Mouse (Mus musculus) kidney, embryonic 15.5 days (tissue): ENCODE measurements at regions not wholly inside any gene's neighbourhood (a gene's known extent, or its start where the extent isn't known, plus 50 kb on each side); places are given as distances from the start of the nearest gene placed in this dataset.

ENCODE experiments used
- ATAC-seq: fragments of 200-750 bp; cut with Nextera tagmentation; replicated peaks from 2 replicates; pipeline ENCODE4 v1.8.0; 2017; ENCODE audit warnings: moderate TSS enrichment; ENCODE audit not compliant: low FRiP score
- H3K27ac ChIP-seq: fragments of 300-500 bp; sonication (generic); 2 replicates; pipeline ENCODE4 v1.5.1; 2015; ENCODE audit warnings: mild to moderate bottlenecking, inconsistent platforms
- H3K27me3 ChIP-seq: fragments of 300-500 bp; sonication (generic); 2 replicates; pipeline ENCODE4 v1.6.1; 2015; ENCODE audit warnings: inconsistent platforms
- H3K36me3 ChIP-seq: fragments of 300-500 bp; sonication (generic); 2 replicates; pipeline ENCODE4 v1.6.1; 2015; ENCODE audit warnings: inconsistent platforms
- H3K4me1 ChIP-seq: fragments of 300-500 bp; sonication (generic); 2 replicates; pipeline ENCODE4 v1.6.1; 2015; ENCODE audit warnings: inconsistent platforms
- H3K4me2 ChIP-seq: fragments of 300-500 bp; sonication (generic); 2 replicates; pipeline ENCODE4 v1.6.1; 2015; ENCODE audit warnings: moderate library complexity, mild to moderate bottlenecking, inconsistent platforms
- H3K4me3 ChIP-seq: fragments of 300-500 bp; sonication (generic); replicated peaks from 2 replicates; pipeline ENCODE4 v1.5.1; 2015; ENCODE audit warnings: mild to moderate bottlenecking, inconsistent platforms
- H3K9ac ChIP-seq: fragments of 300-500 bp; sonication (generic); 2 replicates; pipeline ENCODE4 v1.6.1; 2015; ENCODE audit warnings: mild to moderate bottlenecking, inconsistent platforms
- H3K9me3 ChIP-seq: fragments of 300-500 bp; sonication (generic); replicated peaks from 2 replicates; pipeline ENCODE4 v1.6.1; 2016; ENCODE audit warnings: inconsistent platforms
- WGBS: fragments of 180-500 bp; shearing (Covaris S2); methylation state at CpG from one replicate; pipeline ENCODE4 v1.1.7; 2015; ENCODE audit warnings: mixed read lengths; 5-methylcytosine and 5-hydroxymethylcytosine counted together

- no peak overlapping the region for H3K4me3 ChIP-seq
- H3K36me3 ChIP-seq = no peaks in the 10 kb centered on the region
- H3K4me2 ChIP-seq = no peak overlapping the region
- 78% methylated on average over 5 of the region's 5 CpGs for WGBS
- H3K9ac ChIP-seq = no peak overlapping the region
- no peak overlapping the region for H3K27ac ChIP-seq
- ATAC-seq = no peak
- H3K9me3 ChIP-seq = no peaks in the 10 kb centered on the region
- H3K4me1 ChIP-seq = no peaks in the 10 kb centered on the region
- no peaks in the 10 kb centered on the region for H3K27me3 ChIP-seq
Observed at GRCm38 (mm10) chr12:9191721-9192120, 161.9 kb downstream of the Ttc32 start.

DNA sequence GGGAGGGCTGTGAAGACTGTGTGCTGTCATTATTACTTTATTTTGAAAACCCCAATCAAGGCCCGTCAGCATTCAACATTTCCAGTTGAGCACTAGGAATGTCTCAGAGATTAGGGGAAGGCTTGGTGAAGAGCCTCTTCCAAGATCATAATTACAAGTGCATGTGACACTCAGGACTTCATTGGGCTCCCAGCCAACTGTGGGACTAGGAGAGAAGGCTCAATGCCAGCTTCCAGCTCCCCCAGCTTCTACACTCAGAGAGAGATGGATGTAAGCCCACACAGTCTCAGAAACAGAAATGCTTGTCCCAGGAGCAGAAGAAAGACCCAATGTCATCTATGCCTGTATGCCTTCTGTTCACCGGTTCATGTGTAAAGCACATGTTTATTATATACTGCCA, 169.5 kb downstream of the Ttc32 start:
- Histone ChIP-seq H3K4me1 (no peaks in the 10 kb centered on the region), H3K9me3 (no peaks in the 10 kb centered on the region), H3K4me3 (no peak overlapping the region), H3K27ac (no peak overlapping the region), H3K27me3 (no peaks in the 10 kb centered on the region), H3K9ac (no peak overlapping the region), H3K36me3 (no peaks in the 10 kb centered on the region), H3K4me2 (no peak overlapping the region)
- ATAC-seq = no peak
- WGBS = 92% methylated on average over 2 of the region's 2 CpGs

DNA sequence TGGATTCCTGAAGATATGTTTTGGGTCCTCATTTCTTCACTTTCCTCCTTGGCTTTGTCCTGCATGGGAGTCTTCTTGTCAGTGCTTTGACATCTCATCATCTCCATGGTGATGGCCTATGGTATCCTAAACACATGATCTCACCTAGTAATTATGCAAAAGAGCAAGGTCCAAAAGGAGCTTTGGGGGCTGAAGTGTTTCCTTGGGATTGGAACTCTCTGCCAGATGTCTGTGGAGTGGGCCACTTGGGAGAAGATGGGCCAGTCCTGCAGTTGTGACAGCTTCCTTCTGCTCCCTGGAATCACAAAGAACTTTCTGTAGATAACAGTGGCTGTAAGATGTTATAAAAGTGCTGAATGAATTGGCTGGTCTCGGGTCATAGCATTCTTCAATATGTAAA, 182.4 kb downstream of the Ttc32 start:
- Histone ChIP-seq H3K27ac (no peak overlapping the region), H3K9me3 (no peaks in the 10 kb centered on the region), H3K4me2 (no peak overlapping the region), H3K4me1 (no peaks in the 10 kb centered on the region), H3K4me3 (no peak overlapping the region), H3K36me3 (no peaks in the 10 kb centered on the region), H3K9ac (no peak overlapping the region), H3K27me3 (no peaks in the 10 kb centered on the region)
- no peak for ATAC-seq
- WGBS = 66% methylated on average over 1 of the region's 1 CpGs

GRCm38 (mm10) chr12:9224971-9225370, 195.2 kb downstream of the Ttc32 start:
- H3K27me3 ChIP-seq = no peaks in the 10 kb centered on the region

GRCm38 (mm10) chr12:9227901-9228300, 198.1 kb downstream of the Ttc32 start:
- whole genome bisulfite sequencing = 82% methylated on average over 5 of the region's 5 CpGs
- no peaks in the 10 kb centered on the region for H3K36me3 ChIP-seq
- no peak for ATAC-seq
- no peak overlapping the region for H3K4me2 ChIP-seq
- no peaks in the 10 kb centered on the region for H3K4me1 ChIP-seq
- no peak overlapping the region for H3K4me3 ChIP-seq
- H3K9me3 ChIP-seq = no peaks in the 10 kb centered on the region
- H3K27me3 ChIP-seq = no peaks in the 10 kb centered on the region
- H3K9ac ChIP-seq = no peak overlapping the region
- H3K27ac ChIP-seq = no peak overlapping the region

More at GRCm38 (mm10) chr12:9224971-9225370, 195.2 kb downstream of the Ttc32 start:
- Histone ChIP-seq H3K4me1 (no peaks in the 10 kb centered on the region), H3K9ac (no peak overlapping the region), H3K36me3 (no peaks in the 10 kb centered on the region), H3K27ac (no peak overlapping the region), H3K4me2 (no peak overlapping the region), H3K4me3 (no peak overlapping the region), H3K9me3 (no peaks in the 10 kb centered on the region)
- ATAC-seq = no peak
- 58% methylated on average over 5 of the region's 5 CpGs for WGBS

GRCm38 (mm10) chr12:9228486-9228885, 198.7 kb downstream of the Ttc32 start:
- H3K4me2 ChIP-seq = no peak overlapping the region
- H3K9me3 ChIP-seq = no peaks in the 10 kb centered on the region
- H3K36me3 ChIP-seq = no peaks in the 10 kb centered on the region
- 86% methylated on average over 2 of the region's 2 CpGs for WGBS
- no peak for ATAC-seq
- no peak overlapping the region for H3K27ac ChIP-seq
- no peak overlapping the region for H3K4me3 ChIP-seq
- no peaks in the 10 kb centered on the region for H3K27me3 ChIP-seq
- no peak overlapping the region for H3K9ac ChIP-seq
- no peaks in the 10 kb centered on the region for H3K4me1 ChIP-seq

DNA sequence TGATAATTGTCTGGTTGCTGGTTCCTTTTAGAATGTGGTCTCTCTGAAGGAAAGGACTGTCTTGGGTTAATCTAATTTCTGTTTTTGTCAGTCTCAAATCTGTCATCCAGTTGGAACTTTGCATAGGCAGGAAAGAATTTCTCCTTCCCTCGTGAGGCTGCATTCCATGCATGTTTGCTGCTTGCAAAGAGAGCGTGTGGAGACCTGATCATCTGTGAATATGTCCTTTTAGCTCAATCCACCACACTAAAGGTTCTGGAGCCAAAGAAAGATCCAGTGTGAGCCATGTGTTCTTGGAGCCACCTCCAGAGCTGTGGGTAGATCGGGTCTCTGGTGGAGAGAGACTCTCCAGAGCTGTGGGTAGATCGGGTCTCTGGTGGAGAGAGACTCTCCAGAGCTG, 200.2 kb downstream of the Ttc32 start:
- WGBS = 63% methylated on average over 4 of the region's 4 CpGs
- Histone ChIP-seq H3K27ac (no peak overlapping the region), H3K27me3 (no peaks in the 10 kb centered on the region), H3K4me2 (no peak overlapping the region), H3K4me1 (no peaks in the 10 kb centered on the region), H3K4me3 (no peak overlapping the region), H3K36me3 (no peaks in the 10 kb centered on the region), H3K9ac (no peak overlapping the region), H3K9me3 (no peaks in the 10 kb centered on the region)
- ATAC-seq = no peak

DNA sequence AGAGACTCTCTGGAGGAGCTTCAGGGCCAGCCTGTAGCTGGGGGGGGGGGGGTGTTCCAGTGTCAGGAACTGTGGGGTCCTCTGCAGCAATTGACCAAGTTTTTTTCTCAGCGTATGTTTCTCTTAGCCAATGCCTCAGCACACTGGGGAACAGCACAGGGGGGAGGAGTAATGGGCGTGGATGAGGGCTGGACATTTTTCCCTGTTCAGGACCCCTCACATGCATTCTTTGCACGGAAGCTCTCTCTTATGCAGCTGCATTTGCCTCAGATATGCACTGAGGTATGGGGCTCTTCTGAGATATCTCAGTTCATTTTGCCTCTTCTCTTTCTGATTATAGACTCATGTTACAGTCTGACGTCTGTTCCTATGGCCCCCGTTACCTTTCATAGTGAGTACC, 200.8 kb downstream of the Ttc32 start:
- 68% methylated on average over 5 of the region's 5 CpGs for WGBS
- Histone ChIP-seq H3K4me1 (no peaks in the 10 kb centered on the region), H3K27me3 (no peaks in the 10 kb centered on the region), H3K4me2 (no peak overlapping the region), H3K4me3 (no peak overlapping the region), H3K36me3 (no peaks in the 10 kb centered on the region), H3K9ac (no peak overlapping the region), H3K9me3 (no peaks in the 10 kb centered on the region), H3K27ac (no peak overlapping the region)
- no peak for ATAC-seq

DNA sequence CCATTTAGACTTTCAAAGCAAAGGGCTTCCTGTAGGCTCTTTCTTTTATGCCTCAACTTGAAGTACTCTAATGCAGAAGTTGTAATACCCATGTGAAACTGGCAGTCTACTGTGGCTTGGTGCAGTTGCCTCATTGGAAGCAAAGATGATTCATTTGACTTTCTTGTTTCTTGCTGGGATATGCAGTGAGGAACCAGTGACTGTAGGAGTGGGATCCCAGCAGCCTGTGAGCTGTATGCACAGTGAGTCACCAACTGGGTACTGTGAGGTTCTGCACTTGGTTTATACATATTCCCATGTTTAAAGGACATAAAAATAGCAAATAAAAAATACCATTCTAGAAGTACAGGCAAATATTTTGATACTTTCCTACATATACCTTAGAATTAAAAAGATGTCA, 202.6 kb downstream of the Ttc32 start:
- Histone ChIP-seq H3K4me3 (no peak overlapping the region), H3K27me3 (no peaks in the 10 kb centered on the region), H3K27ac (no peak overlapping the region), H3K9me3 (no peaks in the 10 kb centered on the region), H3K4me1 (no peaks in the 10 kb centered on the region), H3K36me3 (no peaks in the 10 kb centered on the region), H3K4me2 (no peak overlapping the region), H3K9ac (no peak overlapping the region)
- ATAC-seq = no peak

GRCm38 (mm10) chr12:9235866-9236265, 206.1 kb downstream of the Ttc32 start:
- no peak overlapping the region for H3K9ac ChIP-seq
- H3K27me3 ChIP-seq = no peaks in the 10 kb centered on the region
- ATAC-seq = no peak
- H3K4me2 ChIP-seq = no peak overlapping the region
- no peaks in the 10 kb centered on the region for H3K4me1 ChIP-seq
- no peaks in the 10 kb centered on the region for H3K36me3 ChIP-seq
- H3K4me3 ChIP-seq = no peak overlapping the region
- WGBS = 82% methylated on average over 4 of the region's 4 CpGs
- H3K27ac ChIP-seq = no peak overlapping the region
- H3K9me3 ChIP-seq = no peaks in the 10 kb centered on the region

GRCm38 (mm10) chr12:9237538-9237937, 207.7 kb downstream of the Ttc32 start:
- H3K27me3 ChIP-seq = no peaks in the 10 kb centered on the region
- no peak overlapping the region for H3K4me2 ChIP-seq
- H3K36me3 ChIP-seq = no peaks in the 10 kb centered on the region
- WGBS = 52% methylated on average over 6 of the region's 6 CpGs
- no peak overlapping the region for H3K4me3 ChIP-seq
- H3K27ac ChIP-seq = no peak overlapping the region
- ATAC-seq = no peak
- H3K4me1 ChIP-seq = no peaks in the 10 kb centered on the region
- H3K9me3 ChIP-seq = no peaks in the 10 kb centered on the region
- H3K9ac ChIP-seq = no peak overlapping the region

DNA sequence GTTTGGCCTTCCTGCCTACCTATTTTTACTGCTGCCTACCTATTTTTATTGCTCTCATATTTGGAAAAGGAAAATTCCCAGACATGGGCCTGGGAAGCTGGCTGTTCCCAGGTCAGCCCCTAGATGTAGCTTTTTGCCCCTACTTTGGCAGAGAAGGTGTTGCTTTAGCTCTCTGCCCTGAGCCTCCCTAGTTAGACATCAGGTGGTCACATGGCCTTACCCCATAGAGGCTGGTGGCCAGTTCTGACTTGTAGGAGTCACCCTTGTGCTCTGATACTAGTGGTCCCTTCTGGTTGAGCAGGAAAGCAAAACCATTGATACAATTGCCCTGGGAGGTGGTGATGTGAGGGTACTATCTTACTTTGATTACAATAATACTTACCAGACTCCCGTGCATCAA, 208.2 kb downstream of the Ttc32 start:
- Histone ChIP-seq H3K36me3 (no peaks in the 10 kb centered on the region), H3K9me3 (no peaks in the 10 kb centered on the region), H3K4me2 (no peak overlapping the region), H3K27me3 (no peaks in the 10 kb centered on the region), H3K27ac (no peak overlapping the region), H3K4me1 (no peaks in the 10 kb centered on the region), H3K9ac (no peak overlapping the region), H3K4me3 (no peak overlapping the region)
- no peak for ATAC-seq
- WGBS = 69% methylated on average over 1 of the region's 1 CpGs

GRCm38 (mm10) chr12:9247506-9247905, 217.7 kb downstream of the Ttc32 start:
- Histone ChIP-seq H3K27me3 (0 out of 2 replicates have a peak, but pooled peaks cover 6% of the 10 kb centered on the region), H3K4me3 (no peak overlapping the region)

More at GRCm38 (mm10) chr12:9247506-9247905, 217.7 kb downstream of the Ttc32 start:
- WGBS = 55% methylated on average over 5 of the region's 5 CpGs
- no peaks in the 10 kb centered on the region for H3K36me3 ChIP-seq
- H3K9me3 ChIP-seq = no peaks in the 10 kb centered on the region
- no peak overlapping the region for H3K4me2 ChIP-seq
- H3K27ac ChIP-seq = no peak overlapping the region
- H3K4me1 ChIP-seq = no peaks in the 10 kb centered on the region
- no peak for ATAC-seq
- H3K9ac ChIP-seq = no peak overlapping the region
